Mouse (Mus musculus) heart, postnatal 0 days (tissue): Measurements from ENCODE around the gene Gm6583.

ENCODE experiments used
- CTCF ChIP-seq: IDR thresholded peaks from 2 replicates; pipeline ENCODE4 v1.5.1; 2016; ENCODE audit warnings: antibody characterized with exemption, control low read depth, low read depth
- EP300 ChIP-seq: IDR thresholded peaks from 2 replicates; pipeline ENCODE4 v1.6.1; 2016; ENCODE audit warnings: antibody characterized with exemption, low read depth

- TF ChIP-seq CTCF (no peak), EP300 (no peak)
These were observed 32.6 kb downstream of the Gm6583 start for GRCm38 (mm10) chr5:112323246-112323645.
